Mouse (Mus musculus): ENCODE measurements at regions not wholly inside any gene's neighbourhood (a gene's known extent, or its start where the extent isn't known, plus 50 kb on each side); places are given as distances from the start of the nearest gene placed in this dataset.
A peak's percentile ranks its signal among the peaks of the same experiment; 100 is the strongest.

GRCm38 (mm10) chr10:9569277-9569676, 105.7 kb downstream of the Samd5 start:
- peaks cover 4% of the 10 kb centered on the region for H3K4me1 ChIP-seq (ENCODE audit: control insufficient read depth, insufficient read depth, low read length)
- no peak for DNase-seq (ENCODE audit: low spot score, missing footprints)
- ATAC-seq (ENCODE audit: low FRiP score), result peak; percentile 85; the same call in 1 of the 2 replicates

DNA sequence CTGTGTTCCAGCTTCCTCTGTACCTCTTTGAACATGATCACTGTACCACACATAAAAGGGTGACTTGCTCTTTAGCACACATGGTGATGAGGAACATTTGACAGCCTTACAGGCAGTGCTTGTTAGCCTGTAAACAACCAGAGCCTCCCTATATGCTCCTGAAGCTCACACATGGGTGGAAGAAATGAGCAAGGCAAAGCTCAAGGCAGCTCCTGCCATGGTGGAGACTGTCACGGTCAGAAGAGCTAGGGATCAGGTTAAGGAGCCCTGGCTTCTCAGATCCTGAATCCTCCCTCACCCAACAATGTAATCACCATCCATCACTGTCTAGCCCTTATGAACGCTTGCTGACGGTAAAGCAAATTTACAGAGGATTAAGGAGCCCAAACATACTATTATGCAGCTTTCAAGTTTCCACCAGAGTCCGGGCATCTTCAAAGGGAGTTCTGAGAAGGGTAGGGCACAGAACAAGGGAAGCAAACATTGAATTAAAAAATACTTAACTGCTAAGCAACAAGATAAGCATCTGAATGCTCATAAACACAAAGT, 117.4 kb downstream of the Samd5 start:
- H3K4me2 ChIP-seq, result no peak overlapping the region
- no peak overlapping the region for H3K4me3 ChIP-seq (ENCODE audit: low read depth, low read length)
- ATAC-seq (ENCODE audit: low FRiP score) (peak; percentile 85), DNase-seq (ENCODE audit: low spot score, missing footprints) (peak; percentile 85)
- 15% methylated on average over 4 of the region's 4 CpGs for WGBS
- no peak overlapping the region for H3K9ac ChIP-seq (ENCODE audit: low read length)
- peak overlapping the region; percentile 48; the same call in 1 of the 2 replicates for H3K27ac ChIP-seq (ENCODE audit: low read depth, low read length)
- no peaks in the 10 kb centered on the region for H3K27me3 ChIP-seq (ENCODE audit: control insufficient read depth, insufficient read depth, low read length)
- H3K9me3 ChIP-seq (ENCODE audit: control insufficient read depth, low read length), result no peaks in the 10 kb centered on the region
- no peaks in the 10 kb centered on the region for H3K36me3 ChIP-seq (ENCODE audit: control insufficient read depth, insufficient read depth, low read length)
- H3K4me1 ChIP-seq (ENCODE audit: control insufficient read depth, insufficient read depth, low read length), result peaks cover 3% of the 10 kb centered on the region; the same call in 1 of the 2 replicates

More at GRCm38 (mm10) chr10:9569277-9569676, 105.7 kb downstream of the Samd5 start:
- H3K36me3 ChIP-seq (ENCODE audit: control insufficient read depth, insufficient read depth, low read length), result no peaks in the 10 kb centered on the region
- WGBS, result 40% methylated on average over 4 of the region's 4 CpGs
- H3K4me3 ChIP-seq (ENCODE audit: low read depth, low read length), result no peak overlapping the region
- no peak overlapping the region for H3K27ac ChIP-seq (ENCODE audit: low read depth, low read length)
- H3K9ac ChIP-seq (ENCODE audit: low read length), result no peak overlapping the region
- no peak overlapping the region for H3K4me2 ChIP-seq
- H3K9me3 ChIP-seq (ENCODE audit: control insufficient read depth, low read length), result no peaks in the 10 kb centered on the region
- H3K27me3 ChIP-seq (ENCODE audit: control insufficient read depth, insufficient read depth, low read length), result no peaks in the 10 kb centered on the region

DNA sequence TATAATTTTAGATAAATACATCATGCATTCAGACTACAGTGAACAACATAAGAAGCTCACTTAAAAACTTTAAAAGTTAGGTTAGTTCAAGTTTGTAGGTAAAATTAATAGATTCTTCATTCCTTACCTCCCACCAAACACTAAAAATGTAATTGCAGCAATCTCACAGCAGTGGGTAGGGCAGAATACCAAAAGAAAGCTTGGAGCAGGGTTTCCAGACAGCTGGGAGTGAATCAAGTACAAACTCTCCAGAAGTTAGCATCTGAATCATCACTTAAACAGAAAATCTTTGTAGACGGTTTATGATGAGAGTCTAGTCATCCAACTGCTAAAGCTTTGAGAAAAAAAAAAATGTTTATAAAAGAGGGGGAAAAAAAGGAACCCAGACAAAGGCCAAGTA, 117.9 kb downstream of the Samd5 start:
- DNase-seq (ENCODE audit: low spot score, missing footprints), result no peak
- H3K4me1 ChIP-seq (ENCODE audit: control insufficient read depth, insufficient read depth, low read length), result peaks cover 3% of the 10 kb centered on the region; the same call in 1 of the 2 replicates
- no peak overlapping the region for H3K4me3 ChIP-seq (ENCODE audit: low read depth, low read length)
- ATAC-seq (ENCODE audit: low FRiP score), result no peak
- H3K4me2 ChIP-seq, result no peak overlapping the region
- 57% methylated on average over 1 of the region's 1 CpGs for WGBS
- H3K9ac ChIP-seq (ENCODE audit: low read length), result no peak overlapping the region
- peak overlapping the region; percentile 48; the same call in 1 of the 2 replicates for H3K27ac ChIP-seq (ENCODE audit: low read depth, low read length)
- no peaks in the 10 kb centered on the region for H3K36me3 ChIP-seq (ENCODE audit: control insufficient read depth, insufficient read depth, low read length)
- no peaks in the 10 kb centered on the region for H3K27me3 ChIP-seq (ENCODE audit: control insufficient read depth, insufficient read depth, low read length)
- no peaks in the 10 kb centered on the region for H3K9me3 ChIP-seq (ENCODE audit: control insufficient read depth, low read length)

GRCm38 (mm10) chr10:9553946-9554345, 121.1 kb downstream of the Samd5 start:
- 3% methylated on average over 3 of the region's 3 CpGs for WGBS
- no peaks in the 10 kb centered on the region for H3K27me3 ChIP-seq (ENCODE audit: control insufficient read depth, insufficient read depth, low read length)
- peaks cover 3% of the 10 kb centered on the region; the same call in 1 of the 2 replicates for H3K4me1 ChIP-seq (ENCODE audit: control insufficient read depth, insufficient read depth, low read length)
- DNase-seq (ENCODE audit: low spot score, missing footprints), result no peak
- H3K9ac ChIP-seq (ENCODE audit: low read length), result no peak overlapping the region
- H3K27ac ChIP-seq (ENCODE audit: low read depth, low read length), result no peak overlapping the region
- ATAC-seq (ENCODE audit: low FRiP score), result no peak
- H3K9me3 ChIP-seq (ENCODE audit: control insufficient read depth, low read length), result no peaks in the 10 kb centered on the region
- no peak overlapping the region for H3K4me2 ChIP-seq
- no peaks in the 10 kb centered on the region for H3K36me3 ChIP-seq (ENCODE audit: control insufficient read depth, insufficient read depth, low read length)
- H3K4me3 ChIP-seq (ENCODE audit: low read depth, low read length), result no peak overlapping the region

DNA sequence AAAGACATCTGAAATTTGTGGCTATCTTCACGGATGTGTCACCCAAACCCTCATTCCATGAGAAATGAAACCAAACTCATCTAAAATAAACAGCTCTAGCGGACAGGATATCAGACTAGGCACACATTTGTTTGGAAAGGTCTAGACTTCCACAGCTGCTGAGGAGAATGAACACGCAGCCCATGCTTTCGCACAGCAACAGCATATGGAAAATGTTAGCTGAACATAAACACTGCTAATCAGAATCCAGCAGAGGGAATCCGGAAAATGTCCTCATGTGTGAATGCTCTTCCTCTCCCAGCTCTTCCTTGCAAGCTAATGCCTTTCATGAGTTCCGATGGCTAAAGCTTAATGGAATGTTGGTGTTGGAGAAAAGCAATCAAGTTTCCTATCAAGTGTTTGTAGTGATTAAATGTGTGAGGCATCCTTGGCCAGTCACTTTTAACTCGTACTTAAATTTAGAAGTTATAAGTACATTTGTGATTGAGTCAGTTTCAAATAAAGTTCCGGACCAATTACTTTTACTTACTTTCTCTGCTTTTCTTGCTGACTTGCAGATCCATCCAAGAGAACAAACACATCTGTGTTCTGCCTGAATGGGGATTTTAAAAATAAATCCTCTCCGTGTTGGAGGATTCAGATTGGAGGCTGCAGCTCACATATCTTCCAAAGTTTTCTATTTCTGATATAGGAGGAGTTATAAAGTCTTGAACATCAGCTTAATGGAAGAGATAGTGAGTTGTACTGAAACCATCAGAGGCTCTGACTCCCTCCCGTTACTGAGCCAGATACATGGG, 124.9 kb downstream of the Samd5 start:
- no peak overlapping the region for H3K4me2 ChIP-seq
- no peak overlapping the region for H3K9ac ChIP-seq (ENCODE audit: low read length)
- H3K4me3 ChIP-seq (ENCODE audit: low read depth, low read length), result no peak overlapping the region
- no peaks in the 10 kb centered on the region for H3K36me3 ChIP-seq (ENCODE audit: control insufficient read depth, insufficient read depth, low read length)
- H3K27ac ChIP-seq (ENCODE audit: low read depth, low read length), result no peak overlapping the region
- H3K27me3 ChIP-seq (ENCODE audit: control insufficient read depth, insufficient read depth, low read length), result no peaks in the 10 kb centered on the region
- DNase-seq (ENCODE audit: low spot score, missing footprints) (no peak), ATAC-seq (ENCODE audit: low FRiP score) (no peak)
- 79% methylated on average over 10 of the region's 10 CpGs for WGBS
- H3K4me1 ChIP-seq (ENCODE audit: control insufficient read depth, insufficient read depth, low read length), result no peaks in the 10 kb centered on the region; the same call in 1 of the 2 replicates
- H3K9me3 ChIP-seq (ENCODE audit: control insufficient read depth, low read length), result no peaks in the 10 kb centered on the region

GRCm38 (mm10) chr10:9545807-9546206, 129.2 kb downstream of the Samd5 start:
- Histone ChIP-seq H3K9me3 (ENCODE audit: control insufficient read depth, low read length) (no peaks in the 10 kb centered on the region), H3K9ac (ENCODE audit: low read length) (no peak overlapping the region), H3K36me3 (ENCODE audit: control insufficient read depth, insufficient read depth, low read length) (no peaks in the 10 kb centered on the region), H3K4me2 (no peak overlapping the region), H3K27ac (ENCODE audit: low read depth, low read length) (no peak overlapping the region), H3K4me1 (ENCODE audit: control insufficient read depth, insufficient read depth, low read length) (peaks cover 3% of the 10 kb centered on the region; the same call in 1 of the 2 replicates), H3K27me3 (ENCODE audit: control insufficient read depth, insufficient read depth, low read length) (no peaks in the 10 kb centered on the region), H3K4me3 (ENCODE audit: low read depth, low read length) (no peak overlapping the region)
- DNase-seq (ENCODE audit: low spot score, missing footprints) (no peak), ATAC-seq (ENCODE audit: low FRiP score) (peak; percentile 42; the same call in 1 of the 2 replicates)
- 76% methylated on average over 6 of the region's 6 CpGs for WGBS

DNA sequence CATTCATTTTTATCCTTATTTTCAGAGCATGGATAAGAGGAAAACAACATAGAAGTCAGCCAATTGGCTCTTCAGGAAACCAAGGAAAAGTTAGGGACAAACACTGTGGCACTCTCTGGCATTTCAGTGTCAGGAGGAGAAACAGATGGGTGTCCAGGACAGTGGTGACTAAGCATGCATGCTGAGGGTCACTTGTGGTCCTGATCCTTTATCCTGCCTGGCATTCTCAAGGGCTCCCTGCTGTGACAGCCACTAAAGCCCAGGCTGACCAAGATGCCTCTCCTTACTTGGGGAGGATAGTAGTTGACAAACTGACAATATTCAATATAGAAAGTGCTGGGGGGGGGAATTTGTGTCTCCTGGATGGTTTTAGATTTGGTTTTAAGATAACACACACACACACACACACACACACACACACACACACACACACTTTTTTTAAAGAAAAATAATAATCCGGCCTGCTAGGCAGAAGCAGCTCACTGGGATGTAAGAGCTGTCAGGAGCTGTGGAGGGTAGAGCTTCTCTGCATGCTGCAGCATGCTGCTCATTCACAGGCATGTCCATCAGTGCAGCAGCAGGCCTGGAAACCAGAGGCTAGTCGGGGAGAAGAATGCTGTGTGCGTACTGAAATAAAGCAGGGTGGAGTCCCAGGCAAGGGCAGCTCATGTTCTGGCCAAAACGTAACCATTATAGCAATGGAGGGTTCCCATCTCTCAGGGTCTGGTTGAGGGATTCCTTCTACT, 130.8 kb downstream of the Samd5 start:
- no peak for DNase-seq (ENCODE audit: low spot score, missing footprints)
- WGBS, result 41% methylated on average over 4 of the region's 4 CpGs
- peaks cover 3% of the 10 kb centered on the region; the same call in 1 of the 2 replicates for H3K4me1 ChIP-seq (ENCODE audit: control insufficient read depth, insufficient read depth, low read length)
- H3K9ac ChIP-seq (ENCODE audit: low read length), result no peak overlapping the region
- no peak overlapping the region for H3K4me2 ChIP-seq
- no peak overlapping the region for H3K4me3 ChIP-seq (ENCODE audit: low read depth, low read length)
- H3K27ac ChIP-seq (ENCODE audit: low read depth, low read length), result no peak overlapping the region
- H3K27me3 ChIP-seq (ENCODE audit: control insufficient read depth, insufficient read depth, low read length), result no peaks in the 10 kb centered on the region
- H3K9me3 ChIP-seq (ENCODE audit: control insufficient read depth, low read length), result no peaks in the 10 kb centered on the region
- no peak for ATAC-seq (ENCODE audit: low FRiP score)
- no peaks in the 10 kb centered on the region for H3K36me3 ChIP-seq (ENCODE audit: control insufficient read depth, insufficient read depth, low read length)

- DNase-seq (ENCODE audit: low spot score, missing footprints), result no peak
- peaks cover 3% of the 10 kb centered on the region; the same call in 1 of the 2 replicates for H3K4me1 ChIP-seq (ENCODE audit: control insufficient read depth, insufficient read depth, low read length)
- H3K4me2 ChIP-seq, result no peak overlapping the region
- H3K27ac ChIP-seq (ENCODE audit: low read depth, low read length), result no peak overlapping the region
- H3K36me3 ChIP-seq (ENCODE audit: control insufficient read depth, insufficient read depth, low read length), result no peaks in the 10 kb centered on the region
- H3K4me3 ChIP-seq (ENCODE audit: low read depth, low read length), result no peak overlapping the region
- no peak for ATAC-seq (ENCODE audit: low FRiP score)
- 97% methylated on average over 1 of the region's 1 CpGs for WGBS
- H3K9ac ChIP-seq (ENCODE audit: low read length), result no peak overlapping the region
- no peaks in the 10 kb centered on the region for H3K9me3 ChIP-seq (ENCODE audit: control insufficient read depth, low read length)
- H3K27me3 ChIP-seq (ENCODE audit: control insufficient read depth, insufficient read depth, low read length), result no peaks in the 10 kb centered on the region
Observed at GRCm38 (mm10) chr10:9541579-9541978, 133.4 kb downstream of the Samd5 start.

- Histone ChIP-seq H3K4me1 (ENCODE audit: control insufficient read depth, insufficient read depth, low read length) (peaks cover 8% of the 10 kb centered on the region), H3K36me3 (ENCODE audit: control insufficient read depth, insufficient read depth, low read length) (no peaks in the 10 kb centered on the region), H3K27me3 (ENCODE audit: control insufficient read depth, insufficient read depth, low read length) (no peaks in the 10 kb centered on the region), H3K27ac (ENCODE audit: low read depth, low read length) (no peak overlapping the region), H3K9me3 (ENCODE audit: control insufficient read depth, low read length) (no peaks in the 10 kb centered on the region), H3K4me3 (ENCODE audit: low read depth, low read length) (no peak overlapping the region), H3K4me2 (no peak overlapping the region), H3K9ac (ENCODE audit: low read length) (no peak overlapping the region)
- WGBS, result 87% methylated on average over 3 of the region's 3 CpGs
- DNase-seq (ENCODE audit: low spot score, missing footprints) (no peak), ATAC-seq (ENCODE audit: low FRiP score) (no peak)
Observed at GRCm38 (mm10) chr10:9537686-9538085, 137.3 kb downstream of the Samd5 start.
